Mouse (Mus musculus) layer of hippocampus, adult 18-20 months (tissue): ENCODE measurements at regions not wholly inside any gene's neighbourhood (a gene's known extent, or its start where the extent isn't known, plus 50 kb on each side); places are given as distances from the start of the nearest gene placed in this dataset.

Experiments used
- DNase-seq, 2 experiments: peaks; one replicate each; pipeline ENCODE4 v3.0.0; 2022; ENCODE audit warnings: low spot score in 2 of 2

DNA sequence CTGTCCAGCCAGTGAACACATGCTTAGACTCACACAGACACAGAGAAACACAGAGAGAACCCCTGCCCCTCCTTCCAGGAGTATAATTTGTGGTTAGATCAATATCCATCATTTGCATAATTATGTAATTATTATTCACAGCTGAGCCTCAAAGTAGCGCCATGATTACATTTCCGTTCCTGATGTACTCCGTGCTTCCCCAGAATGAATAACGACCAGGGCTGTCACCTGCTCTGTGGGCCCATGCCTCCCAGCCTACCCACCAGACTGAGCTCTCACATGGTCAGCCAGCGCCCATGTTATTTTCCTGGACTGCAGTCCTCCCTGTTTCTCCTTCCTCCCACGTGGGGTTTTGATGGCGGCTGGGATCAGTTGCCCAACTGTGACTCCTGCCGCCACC lies 388.2 kb upstream of the Kcnab2 start:
- DNase-seq, result no peak

DNA sequence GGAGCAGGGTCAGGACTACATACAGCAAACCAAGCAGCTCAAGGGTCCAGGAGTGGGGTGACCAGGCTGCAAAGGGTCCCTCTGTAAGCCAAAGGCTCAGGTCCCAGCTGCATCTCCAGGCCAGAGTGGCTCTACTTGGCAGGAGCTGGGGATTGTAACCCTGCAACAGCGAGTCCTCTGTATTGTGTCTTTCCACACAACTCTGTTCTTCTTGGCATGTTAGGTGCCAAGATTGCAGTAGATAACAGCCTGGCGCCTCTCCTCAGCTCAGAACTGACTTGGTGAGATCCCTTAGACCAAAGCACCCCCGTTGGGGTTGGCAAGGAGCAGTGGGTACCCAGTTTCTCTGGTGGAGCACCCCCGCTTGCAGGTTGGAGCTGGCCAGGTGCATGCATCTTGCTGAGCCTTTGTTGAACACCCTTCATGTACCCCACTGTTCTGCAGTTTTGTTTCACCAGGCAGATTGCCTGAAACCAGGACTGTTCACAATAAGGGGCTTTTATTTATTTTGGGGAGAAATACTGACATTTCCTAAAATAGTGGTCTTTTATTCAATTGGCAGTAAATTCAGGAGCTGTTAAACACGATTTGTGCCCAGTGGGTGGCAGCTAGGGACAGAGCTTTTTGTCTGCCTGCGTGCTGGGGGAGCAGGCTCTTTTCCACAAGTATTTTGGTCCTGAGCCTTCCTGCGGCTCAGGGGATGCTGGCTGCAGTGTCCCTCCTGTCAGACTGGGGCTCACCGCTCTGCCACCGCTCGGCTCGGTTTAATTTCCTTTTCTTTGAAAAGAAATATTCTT lies 385.3 kb upstream of the Kcnab2 start:
- peak; percentile 13 to 59 for DNase-seq

DNA sequence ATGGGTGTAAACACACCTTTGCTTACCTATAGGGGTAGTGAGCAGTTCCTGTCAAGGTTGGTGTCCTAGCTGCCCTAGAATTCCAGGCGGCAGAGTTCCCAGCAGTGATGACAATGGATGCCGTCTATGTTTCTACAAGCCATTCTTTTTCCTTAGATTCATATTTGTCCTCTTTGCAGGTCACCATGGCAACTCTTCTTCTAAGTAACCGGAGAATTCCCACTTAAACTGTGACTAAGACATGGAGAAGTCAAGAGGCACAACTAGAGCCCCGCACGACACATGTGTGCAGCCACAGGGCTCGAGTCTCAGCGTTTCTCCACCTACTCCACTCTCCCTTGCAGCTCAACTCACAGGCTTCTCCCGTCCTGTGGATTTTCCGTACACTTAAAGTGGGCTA lies 381.5 kb upstream of the Kcnab2 start:
- DNase-seq, result no peak

DNA sequence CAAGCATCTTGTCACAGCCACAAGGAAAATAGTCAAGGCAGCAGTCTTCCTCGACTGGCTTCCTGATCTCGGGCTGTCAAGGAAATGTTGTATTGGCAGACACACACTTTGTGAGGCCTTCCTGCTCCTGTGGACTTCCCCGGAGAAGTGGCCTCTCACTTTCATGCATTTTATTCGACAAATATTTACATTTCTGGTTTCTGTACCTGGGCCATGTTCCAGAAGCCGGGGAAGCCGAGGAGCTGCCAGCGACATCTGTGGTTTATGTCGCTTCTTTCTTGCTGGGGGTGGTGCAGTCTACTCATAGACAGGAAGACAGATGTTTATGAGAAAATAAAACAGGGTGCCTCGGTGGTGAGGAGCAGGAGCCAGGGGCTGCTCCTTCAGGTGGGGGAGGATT lies 372.5 kb upstream of the Kcnab2 start:
- DNase-seq, result no peak

DNA sequence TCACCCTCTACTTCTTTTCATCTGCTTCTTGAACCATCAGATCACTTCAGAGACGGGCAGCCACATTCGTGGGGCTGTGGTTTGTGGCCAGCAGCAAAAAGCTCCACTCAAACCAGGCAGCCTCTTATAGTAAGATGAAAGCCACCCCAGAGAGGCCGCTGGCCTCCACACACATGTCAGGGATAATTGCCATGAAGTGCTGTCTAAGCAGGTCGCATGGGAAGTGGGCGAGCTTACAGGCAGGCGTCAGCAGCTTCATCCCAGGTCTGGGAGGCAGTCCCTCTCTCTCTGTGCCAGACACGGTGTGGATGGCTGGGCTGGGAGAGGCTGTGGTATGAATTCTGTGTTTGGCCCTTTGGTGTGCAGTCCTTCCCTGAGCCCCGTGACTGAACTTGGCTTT lies 358.4 kb upstream of the Kcnab2 start:
- no peak for DNase-seq

DNA sequence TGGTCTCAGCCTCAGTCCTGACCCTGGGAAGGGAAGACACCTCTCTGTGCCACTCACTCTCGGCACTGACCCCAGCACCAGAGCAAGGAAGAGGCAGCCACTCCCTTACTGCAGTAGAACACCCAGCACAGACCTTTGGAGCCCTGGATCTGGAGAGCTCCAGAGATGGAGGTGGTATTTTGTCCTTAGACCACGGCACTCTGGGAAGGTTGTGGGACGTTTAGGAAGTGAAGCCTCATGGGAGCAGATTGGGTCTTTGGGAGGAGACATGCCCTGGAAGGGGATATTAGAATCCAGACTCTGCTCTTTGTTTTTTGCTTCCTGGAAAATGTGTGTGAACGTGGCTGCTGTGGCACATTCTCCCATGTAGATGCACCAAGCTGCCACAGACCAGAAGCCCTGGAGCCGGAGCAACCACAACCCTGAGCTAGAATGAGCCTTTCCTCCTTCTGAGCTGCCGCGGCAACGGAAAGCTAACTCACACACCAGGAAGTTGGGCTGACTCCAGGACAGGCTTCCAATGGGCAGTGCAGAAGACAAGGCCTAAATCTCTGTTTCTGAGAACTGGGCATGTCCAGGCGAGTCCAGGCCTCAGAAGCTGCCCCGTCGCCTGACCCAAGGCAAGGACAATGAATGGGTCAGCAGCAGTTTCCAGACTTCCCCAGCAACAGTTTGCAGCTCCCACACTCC lies 356.9 kb upstream of the Kcnab2 start:
- no peak for DNase-seq

DNA sequence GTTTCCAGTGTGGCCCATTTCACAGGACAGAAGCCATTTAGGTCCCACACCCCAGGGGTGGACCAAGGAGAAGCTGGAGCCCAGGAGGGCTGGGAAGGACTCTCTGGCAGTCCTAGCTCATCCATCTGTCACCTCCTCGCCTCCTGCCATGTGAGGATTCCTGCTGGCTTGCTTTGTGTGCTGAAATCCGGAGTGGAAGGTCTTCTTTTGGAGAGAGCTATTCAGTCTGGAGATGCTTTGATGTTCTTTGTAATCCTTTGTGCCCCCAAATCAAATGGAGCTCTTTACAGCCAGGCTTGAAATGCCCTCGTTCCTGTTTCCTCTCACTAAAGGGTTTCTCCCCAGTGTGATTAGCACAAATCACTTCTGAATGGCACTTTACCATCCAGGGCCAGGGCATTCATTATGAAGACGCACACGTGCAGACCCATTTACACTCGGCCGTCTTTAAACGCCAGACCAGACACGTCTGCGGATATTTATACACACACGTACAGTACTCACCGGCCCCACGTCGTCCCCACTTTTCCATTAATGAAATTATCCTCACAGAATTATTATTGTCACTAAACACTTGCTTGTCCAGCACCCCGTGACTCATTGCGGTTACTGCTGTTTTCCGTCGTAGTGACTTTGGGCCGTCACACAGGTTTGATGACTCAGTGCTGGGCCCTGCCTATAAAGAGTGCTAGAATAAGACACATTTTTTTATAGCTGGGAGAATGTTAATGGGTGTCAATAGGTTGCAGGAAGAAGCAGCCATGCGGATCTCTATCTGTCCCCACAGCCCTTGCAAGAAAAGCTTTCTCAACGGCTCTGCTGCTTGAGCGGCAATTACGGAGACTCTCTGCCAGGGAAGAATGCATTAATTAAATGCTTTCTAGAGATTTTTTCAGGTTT lies 356.0 kb upstream of the Kcnab2 start:
- peak in 1 of 2 experiments; percentile 9 for DNase-seq

DNA sequence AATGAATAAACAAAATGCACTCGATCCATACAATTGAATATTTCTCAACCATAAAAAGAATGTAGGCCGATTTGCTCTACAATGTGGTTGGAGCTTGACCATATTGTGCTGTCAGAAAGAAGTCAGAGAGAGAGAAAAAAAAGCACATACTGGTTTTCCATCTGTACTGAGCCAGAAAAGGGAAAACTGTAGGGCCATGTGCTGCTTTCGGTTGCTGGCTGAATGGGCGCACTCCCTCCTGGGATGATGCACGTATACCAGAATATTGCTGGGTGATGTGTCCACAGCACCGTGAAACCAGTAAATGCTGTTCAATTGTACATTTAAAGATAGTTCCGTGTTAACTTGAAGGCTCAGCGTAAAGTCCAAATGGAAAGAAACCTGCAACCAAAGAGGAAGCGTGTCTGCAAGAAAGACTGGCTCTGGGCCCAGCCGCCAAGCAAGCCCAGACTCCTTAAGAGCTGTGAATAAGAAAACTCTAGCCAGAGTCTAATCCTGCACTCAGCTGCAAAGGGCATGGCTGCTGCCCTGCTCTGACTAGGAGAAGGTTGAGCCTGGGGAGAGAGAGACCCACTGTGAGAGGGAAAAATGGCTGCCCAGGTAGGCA lies 355.2 kb upstream of the Kcnab2 start:
- DNase-seq, result peak in 1 of 2 experiments; percentile 50

DNA sequence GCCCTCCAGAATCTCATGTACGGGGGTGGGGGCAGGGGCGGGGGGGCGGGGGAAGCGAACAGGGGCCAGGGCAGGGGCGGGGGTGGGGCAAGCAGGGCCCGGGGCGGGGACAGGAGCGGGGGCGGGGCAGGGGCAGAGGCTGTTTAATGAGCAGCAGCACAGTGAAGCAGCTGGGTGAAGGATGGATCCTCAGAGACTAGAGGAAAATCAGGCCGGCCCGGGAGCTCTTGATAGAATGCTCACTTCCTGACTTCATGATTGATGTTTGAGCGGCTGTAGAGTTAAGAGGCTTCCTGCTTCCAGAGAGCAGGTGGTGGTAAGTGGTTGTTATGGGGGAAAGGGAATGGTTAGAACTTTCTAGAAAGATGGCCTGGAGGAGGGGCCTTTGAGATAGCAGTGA lies 347.5 kb upstream of the Kcnab2 start:
- no peak for DNase-seq

DNA sequence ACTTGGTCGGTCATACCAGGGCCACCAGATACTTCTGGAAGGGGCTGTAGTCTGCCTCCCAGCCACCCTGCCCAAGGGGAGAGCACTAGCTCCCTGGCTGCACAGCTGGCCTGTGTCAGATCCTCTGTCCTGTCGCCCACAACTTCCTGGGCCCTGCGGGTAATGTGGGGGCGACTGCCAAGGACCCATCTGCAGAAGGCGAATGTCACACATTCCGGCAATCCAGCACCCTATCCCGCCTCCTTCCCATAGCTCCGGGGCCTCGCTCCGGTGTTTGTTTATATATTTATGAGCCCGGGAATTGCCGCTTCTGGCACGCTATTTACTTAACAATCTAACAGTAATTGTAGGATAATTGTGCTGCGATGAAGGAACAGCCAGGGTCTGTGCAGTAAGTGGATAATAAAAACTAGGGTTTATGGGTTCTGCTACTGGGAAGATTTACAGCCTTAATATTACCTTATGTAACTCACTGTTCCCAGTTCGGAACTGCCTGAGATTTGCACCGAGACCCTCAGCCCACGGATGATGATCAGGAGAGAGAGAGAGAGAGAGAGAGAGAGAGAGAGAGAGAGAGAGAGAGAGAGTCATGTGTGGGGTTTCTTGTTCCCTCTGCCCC lies 338.6 kb upstream of the Kcnab2 start:
- DNase-seq, result peak; percentile 16 to 46

DNA sequence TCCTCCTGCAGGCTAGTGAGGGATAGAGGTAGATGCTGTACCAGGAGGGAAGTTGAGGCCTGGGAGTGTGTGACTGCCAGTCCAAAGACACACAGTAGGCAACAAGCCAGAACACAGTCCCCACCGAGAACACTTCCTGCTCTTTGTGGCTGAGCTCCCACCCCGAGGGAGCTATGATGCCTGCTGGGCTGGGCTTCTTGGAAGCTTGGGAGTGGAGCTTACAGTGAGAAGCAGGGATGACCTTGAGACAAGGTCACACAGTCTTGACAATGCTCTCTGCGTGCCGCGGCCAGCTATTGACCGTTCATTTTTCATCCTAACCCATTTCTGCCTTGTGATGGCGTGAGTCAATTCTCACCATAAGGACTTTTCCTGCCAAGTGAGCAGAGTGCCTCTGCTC lies 328.9 kb upstream of the Kcnab2 start:
- no peak for DNase-seq

DNA sequence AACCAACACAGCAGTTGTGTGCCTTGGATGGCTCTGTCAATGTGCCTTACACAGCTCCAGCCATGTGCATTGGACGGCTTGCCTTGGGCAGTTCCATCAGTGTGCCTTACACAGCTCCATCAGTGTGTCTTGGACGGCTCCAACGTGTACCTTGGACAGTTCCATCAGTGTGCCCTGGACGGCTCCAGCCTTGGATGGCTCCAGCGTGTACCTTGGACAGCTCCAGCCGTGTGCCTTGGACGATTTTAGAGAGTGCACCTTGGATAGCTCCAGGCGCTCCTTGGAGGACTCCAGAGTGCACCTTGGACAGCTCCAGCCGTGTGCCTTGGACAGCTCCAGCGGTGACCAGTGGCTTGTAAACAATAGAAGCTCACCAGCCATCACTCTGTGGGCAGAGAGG lies 321.7 kb upstream of the Kcnab2 start:
- no peak for DNase-seq

DNA sequence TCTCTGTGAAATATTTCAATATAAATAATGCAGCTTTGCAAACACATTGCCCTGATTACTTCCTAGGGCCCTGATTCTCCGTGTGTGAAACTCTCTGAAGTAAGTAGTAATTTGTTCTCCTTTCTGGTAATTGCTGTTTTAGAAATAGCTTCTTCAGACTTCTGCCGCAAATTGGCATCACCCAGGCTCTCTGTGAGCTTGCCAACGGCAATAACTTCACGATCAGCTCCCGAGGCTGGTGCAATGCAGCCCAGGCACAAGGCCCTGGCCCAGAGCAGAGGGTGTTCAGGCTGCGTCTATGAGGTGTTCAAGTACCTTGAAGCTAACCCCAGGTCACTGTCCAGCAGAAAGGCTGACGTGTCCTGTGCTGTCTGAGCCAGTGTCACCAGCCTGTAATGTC lies 310.8 kb upstream of the Kcnab2 start:
- DNase-seq, result peak; percentile 28 to 46

DNA sequence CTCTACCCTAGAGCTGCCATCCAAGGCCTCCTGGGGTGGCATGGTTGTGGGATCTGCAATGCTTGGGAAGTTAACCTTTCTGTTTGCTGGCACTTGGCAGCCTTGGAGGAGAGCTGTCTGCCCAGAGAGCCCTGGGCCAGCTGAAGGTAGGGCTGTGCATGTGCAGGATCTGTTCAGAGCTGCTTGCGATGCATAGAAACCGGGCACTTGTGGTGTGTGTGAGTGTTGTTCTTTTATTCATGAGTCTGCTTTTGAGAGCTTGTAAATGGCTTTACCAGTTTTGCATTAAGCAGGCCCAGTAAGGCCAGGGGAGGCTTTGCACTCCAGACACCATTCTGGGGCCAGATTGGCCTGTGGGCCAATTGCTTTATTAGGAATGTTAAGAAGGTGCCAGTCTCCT lies 307.3 kb upstream of the Kcnab2 start:
- no peak for DNase-seq

DNA sequence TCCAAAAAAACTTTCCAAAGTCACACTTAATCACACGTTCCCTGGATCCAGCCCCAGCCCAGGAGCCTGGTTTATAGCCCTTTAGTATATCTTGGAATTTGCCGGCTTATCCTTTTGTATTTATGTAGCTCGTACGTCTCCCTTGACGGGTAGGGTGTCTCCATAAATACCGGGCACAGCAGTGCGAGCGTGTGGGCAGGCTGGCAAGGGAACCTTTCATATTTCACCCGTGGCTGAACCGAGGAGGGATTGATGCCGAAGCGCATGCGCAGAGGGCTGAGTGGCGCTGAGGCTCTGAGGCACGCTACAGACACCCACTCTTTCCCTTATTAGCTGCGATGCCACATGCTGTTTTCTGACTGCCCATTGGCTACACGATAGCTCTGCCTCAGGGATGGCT lies 301.9 kb upstream of the Kcnab2 start:
- peak; percentile 52 to 72 for DNase-seq

DNA sequence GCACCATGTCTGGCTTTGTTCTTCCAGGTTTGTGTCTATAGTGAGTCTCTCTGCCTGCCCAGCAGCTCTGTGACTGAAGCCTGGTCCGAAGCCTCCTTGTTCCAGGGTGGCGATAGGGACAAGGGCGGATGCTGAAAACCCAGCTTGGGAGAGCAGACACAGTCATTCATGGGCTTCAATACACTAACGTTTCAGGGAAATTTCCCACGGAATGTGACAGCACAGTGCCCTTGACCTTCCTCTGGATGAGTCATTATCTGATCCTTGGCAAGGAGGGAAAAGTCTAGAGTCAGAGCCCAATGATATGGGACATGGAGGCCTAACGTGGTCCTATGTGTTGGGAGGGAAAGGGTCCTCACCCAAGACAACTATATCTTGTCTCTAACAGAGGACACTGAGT lies 298.1 kb upstream of the Kcnab2 start:
- DNase-seq, result no peak

DNA sequence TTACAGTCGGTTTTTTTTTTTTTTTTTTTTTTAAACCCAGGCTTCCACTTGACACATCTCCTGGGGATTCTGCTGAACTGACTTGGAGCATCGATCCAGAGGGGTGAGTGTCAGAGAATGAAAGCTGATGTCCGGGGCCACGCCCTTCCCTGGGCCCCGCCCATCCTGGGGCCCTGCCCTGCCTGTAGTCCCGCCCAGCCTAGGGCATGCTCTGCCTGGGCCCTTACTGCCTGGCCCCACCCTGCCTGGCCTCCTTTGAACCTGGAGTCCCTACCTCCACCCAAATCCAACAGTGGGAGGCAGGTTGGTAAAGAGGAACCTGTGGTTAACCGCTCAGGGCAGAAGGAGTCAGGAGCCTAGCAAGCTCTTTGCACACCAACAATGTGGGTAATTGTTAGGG lies 293.7 kb upstream of the Kcnab2 start:
- no peak for DNase-seq

DNA sequence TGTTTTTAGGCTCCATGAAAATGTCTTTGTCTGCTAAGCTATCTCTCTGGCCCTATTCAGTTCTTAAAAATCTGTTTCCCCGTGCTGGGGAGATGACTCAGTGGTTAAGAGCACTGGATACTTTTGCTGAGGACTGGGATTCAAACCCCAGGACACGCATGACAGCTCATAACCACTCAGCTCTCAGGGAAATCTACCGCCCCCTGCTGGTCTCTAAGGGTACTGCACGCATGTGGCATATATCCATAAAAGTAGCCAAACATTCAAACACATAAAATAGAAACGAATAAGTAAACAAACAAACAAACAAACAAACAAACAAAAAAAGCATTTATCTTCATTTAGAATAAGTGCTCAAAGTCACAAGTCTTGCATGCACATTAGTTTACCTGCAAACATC lies 289.7 kb upstream of the Kcnab2 start:
- DNase-seq, result no peak

DNA sequence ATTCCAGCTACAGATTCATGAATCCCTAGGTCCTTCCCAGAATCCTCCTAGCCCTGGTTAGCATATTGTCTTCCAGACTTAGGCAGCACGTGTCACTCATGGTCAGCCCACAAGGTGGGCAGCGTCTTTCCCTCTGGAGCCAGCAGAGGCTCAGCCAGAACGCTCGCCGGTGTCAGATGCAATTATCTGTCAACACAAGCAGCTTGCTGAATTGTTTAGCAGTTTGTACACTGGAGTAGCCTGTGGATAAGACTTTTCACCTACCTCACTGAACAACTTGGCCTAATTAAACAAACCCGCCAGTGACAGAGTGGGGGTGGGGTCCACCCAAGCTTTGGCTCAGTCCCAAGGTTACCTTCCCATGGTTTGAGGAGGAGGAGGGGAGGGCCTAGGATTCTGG lies 285.4 kb upstream of the Kcnab2 start:
- no peak for DNase-seq

DNA sequence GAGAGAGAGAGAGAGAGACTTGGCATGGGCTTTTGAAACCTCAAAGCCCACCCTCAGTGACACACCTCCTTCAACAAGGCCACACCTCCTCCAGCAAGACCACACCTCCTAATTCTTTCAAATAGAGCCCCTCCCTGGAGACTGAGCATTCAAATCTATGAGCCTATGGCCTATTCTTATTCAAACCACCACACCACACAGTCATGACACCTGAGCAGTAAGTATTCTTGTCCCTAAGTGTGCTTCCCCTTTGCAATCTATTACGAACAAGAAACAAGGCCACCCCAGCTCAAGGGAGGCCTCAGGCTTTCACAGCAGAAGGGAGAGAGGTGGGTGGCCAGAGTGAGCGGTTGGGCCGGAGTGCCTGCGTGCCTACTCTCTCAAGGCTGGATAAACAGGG lies 284.9 kb upstream of the Kcnab2 start:
- DNase-seq, result no peak

DNA sequence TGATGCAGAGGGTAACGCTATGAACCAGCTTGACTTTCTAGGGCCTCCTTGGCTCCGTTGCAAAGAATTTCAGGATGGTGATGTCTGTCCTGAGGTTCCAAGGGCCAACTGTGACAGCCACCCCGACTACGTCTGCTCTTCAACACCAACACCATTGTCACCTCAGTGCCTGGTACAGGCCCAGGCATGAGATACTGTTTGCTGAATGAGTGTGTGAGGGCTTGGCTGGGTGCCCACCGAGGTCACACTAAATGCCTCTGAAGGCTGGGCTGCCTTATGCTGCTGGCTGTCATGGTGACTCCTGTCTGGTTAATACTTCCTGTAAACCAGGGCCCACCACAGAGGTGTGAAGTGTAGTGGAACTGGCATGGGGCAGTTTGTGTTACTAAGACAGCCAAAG lies 279.5 kb upstream of the Kcnab2 start:
- DNase-seq, result no peak
